Mouse (Mus musculus) embryonic fibroblast, embryonic 13.5 days (primary cell): ENCODE measurements around the gene Fgf2.

Experiments used
- CTCF ChIP-seq: IDR thresholded peaks from 2 replicates; pipeline ENCODE4 v1.5.1; 2011; ENCODE audit warnings: mild to moderate bottlenecking, control low read depth, low read length, moderate library complexity, borderline replicate concordance; ENCODE audit not compliant: insufficient read depth
- POLR2A ChIP-seq: IDR thresholded peaks from 2 replicates; pipeline ENCODE4 v1.6.1; 2011; ENCODE audit warnings: low read depth, mild to moderate bottlenecking, control low read depth, low read length, moderate library complexity

DNA sequence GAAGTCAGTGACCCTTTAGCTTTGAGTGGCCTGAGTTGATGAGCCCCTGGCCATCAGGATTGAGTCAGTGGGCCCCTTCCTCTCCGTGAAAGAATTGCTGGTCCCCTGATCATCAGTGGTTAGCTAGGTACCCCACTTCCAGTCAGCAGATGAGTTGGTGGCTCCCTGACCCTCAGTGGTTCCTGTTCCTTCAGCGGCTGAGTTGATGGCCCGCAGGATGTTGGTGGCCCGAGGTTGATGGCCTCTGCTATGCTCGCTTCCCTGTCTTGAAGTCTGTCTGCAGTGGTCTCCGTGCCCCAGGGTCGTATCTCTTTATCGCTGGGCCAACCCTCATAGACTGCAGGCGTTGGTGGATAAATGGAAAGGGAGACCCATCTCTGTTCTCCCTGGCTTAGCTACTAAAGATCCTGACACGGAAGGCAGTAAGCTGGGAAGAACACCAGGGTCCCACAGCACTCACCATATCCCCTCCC, 36.2 kb upstream of the Fgf2 start:
- TF ChIP-seq CTCF (no peak), POLR2A (no peak)
